Mouse (Mus musculus): ENCODE data around the gene Tbcb. TPM values are rescaled to one million over a fixed set of nuclear protein-coding genes. Genes with fewer than 3 reads are reported as not detected.
A peak's percentile ranks its signal among the peaks of the same experiment; 100 is the strongest.
"Not testable (repeated sequence)": the region's sequence is repeated elsewhere in the genome, so short reads cannot be mapped to it uniquely, and the experiment has no call there.

Tbcb gene
- polyA plus RNA-seq, 1 experiment, result 136 TPM

GRCm38 (mm10) chr7:30265935-30266334 is 33.9 kb upstream of the Tbcb start:
- H3K27ac ChIP-seq (ENCODE audit: insufficient read depth, low read length), result no peak overlapping the region
- no peak overlapping the region for H3K4me3 ChIP-seq (ENCODE audit: insufficient read depth, low read length)
- TF ChIP-seq POLR2A (IDR thresholded peaks at IDR 0.05; ENCODE audit: extremely low read depth, insufficient read depth, low read length), result no peak
- no peak for TF ChIP-seq CTCF (IDR thresholded peaks at IDR 0.05; ENCODE audit: extremely low read depth, insufficient read depth, low read length)
- no peaks in the 10 kb centered on the region for H3K4me1 ChIP-seq (ENCODE audit: control insufficient read depth, insufficient read depth, low read length)

DNA sequence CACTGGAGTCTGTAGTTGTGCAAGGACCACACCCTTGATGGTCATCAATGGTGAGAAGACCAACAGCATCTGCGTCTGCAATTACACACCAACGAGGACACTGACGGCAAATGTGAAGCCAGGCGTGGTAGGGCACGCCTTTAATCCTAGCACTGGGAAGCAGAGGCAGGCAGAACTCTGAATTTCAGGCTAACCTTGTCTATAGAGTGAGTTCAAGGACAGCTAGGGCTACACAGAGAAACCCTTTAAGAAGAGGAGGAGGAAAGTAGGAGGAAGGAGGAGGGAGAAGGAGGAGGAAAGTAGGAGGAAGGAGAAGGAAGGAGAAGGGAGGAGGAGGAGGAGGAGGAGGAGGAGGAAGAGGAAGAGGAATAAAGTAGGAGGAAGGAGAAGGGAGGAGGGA is 33.5 kb upstream of the Tbcb start:
- H3K27ac ChIP-seq (ENCODE audit: insufficient read depth, low read length), result no peak overlapping the region
- TF ChIP-seq CTCF (IDR thresholded peaks at IDR 0.05; ENCODE audit: extremely low read depth, insufficient read depth, low read length) (no peak), POLR2A (IDR thresholded peaks at IDR 0.05; ENCODE audit: extremely low read depth, insufficient read depth, low read length) (no peak)

DNA sequence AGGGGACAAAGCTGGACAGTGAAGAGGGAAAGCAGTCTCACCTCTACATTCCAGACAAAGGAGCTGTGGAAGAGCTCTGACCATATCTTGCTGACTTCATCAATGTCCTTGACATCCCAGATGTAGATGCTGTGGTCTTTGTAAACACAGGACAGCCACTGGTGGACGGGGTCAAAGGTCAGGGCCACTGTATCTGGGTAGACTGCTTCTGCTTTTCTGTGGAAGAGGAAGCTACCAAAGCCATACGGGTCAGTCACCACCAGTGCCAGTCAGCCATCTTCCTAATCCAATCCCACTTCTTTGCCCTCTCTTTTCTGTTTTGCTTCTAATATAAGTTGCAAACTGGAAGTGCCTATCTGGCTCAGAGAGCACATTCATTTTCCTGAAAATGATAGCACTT is 33.0 kb upstream of the Tbcb start:
- Histone ChIP-seq H3K27ac (ENCODE audit: insufficient read depth, low read length) (no peak overlapping the region), H3K4me1 (ENCODE audit: control insufficient read depth, insufficient read depth, low read length) (no peaks in the 10 kb centered on the region), H3K4me3 (ENCODE audit: insufficient read depth, low read length) (no peak overlapping the region)
- no peak for TF ChIP-seq CTCF (IDR thresholded peaks at IDR 0.05; ENCODE audit: extremely low read depth, insufficient read depth, low read length)
- TF ChIP-seq POLR2A (IDR thresholded peaks at IDR 0.05; ENCODE audit: extremely low read depth, insufficient read depth, low read length), result no peak

More for the DNA sequence above, 33.5 kb upstream of the Tbcb start:
- Histone ChIP-seq H3K4me3 (ENCODE audit: insufficient read depth, low read length) (no peak overlapping the region), H3K4me1 (ENCODE audit: control insufficient read depth, insufficient read depth, low read length) (no peaks in the 10 kb centered on the region)

DNA sequence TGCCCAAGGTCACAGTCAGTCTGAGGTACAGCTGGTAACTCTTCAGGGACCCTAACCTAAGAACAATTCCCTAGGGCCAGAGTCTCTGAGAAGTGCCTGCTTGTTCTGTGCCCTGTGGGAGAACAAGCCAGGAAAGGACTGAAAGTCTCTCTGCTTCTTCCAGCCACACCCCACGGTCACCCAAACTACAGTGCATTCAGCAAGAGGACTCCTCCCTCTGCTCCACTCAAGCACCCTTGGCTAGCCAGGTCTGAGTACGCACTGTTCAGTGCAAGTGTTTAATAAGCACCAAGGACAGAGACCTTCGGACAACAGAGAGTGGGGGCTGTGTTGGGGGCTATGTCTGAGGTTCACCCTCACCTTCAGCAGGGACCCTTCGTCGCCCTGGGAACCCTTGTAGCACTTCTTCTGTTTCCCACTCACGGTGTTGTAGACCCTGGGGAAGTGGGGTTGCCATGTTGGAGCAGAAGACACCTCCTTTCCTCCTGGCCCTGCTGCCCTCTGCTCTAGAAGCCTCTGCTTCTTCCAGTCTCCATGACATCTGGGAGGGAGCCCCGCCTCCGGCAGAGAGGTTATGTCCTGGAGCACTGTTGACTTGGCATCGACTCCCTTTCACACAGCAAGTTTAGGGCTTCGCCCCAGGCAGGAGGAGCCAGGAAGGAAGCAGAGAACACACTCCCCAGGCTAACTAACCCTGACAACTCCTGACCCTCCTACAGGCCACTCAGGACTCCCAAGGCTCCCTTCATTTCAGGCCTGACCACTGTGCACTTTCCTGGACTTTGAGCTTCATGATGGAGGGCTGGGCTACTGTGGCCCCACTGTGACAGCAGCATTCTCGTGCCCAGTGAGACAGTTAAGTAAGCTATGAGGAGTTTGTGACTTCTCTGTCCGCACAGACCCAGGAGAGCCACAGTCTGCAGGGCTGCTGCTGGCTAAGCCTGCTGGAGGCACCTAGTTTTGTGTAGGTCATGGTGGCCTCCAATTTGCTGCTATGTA is 20.2 kb upstream of the Tbcb start:
- H3K4me1 ChIP-seq (ENCODE audit: control insufficient read depth, insufficient read depth, low read length), result no peaks in the 10 kb centered on the region
- H3K27ac ChIP-seq (ENCODE audit: insufficient read depth, low read length), result no peak overlapping the region
- no peak overlapping the region for H3K4me3 ChIP-seq (ENCODE audit: insufficient read depth, low read length)
- TF ChIP-seq CTCF (IDR thresholded peaks at IDR 0.05; ENCODE audit: extremely low read depth, insufficient read depth, low read length) (no peak), POLR2A (IDR thresholded peaks at IDR 0.05; ENCODE audit: extremely low read depth, insufficient read depth, low read length) (no peak)

- not testable (repeated sequence) for H3K27ac ChIP-seq (ENCODE audit: insufficient read depth, low read length); H3K4me1 ChIP-seq (ENCODE audit: control insufficient read depth, insufficient read depth, low read length); H3K4me3 ChIP-seq (ENCODE audit: insufficient read depth, low read length)
Measured at GRCm38 (mm10) chr7:30237374-30237773, 5.3 kb upstream of the Tbcb start.

DNA sequence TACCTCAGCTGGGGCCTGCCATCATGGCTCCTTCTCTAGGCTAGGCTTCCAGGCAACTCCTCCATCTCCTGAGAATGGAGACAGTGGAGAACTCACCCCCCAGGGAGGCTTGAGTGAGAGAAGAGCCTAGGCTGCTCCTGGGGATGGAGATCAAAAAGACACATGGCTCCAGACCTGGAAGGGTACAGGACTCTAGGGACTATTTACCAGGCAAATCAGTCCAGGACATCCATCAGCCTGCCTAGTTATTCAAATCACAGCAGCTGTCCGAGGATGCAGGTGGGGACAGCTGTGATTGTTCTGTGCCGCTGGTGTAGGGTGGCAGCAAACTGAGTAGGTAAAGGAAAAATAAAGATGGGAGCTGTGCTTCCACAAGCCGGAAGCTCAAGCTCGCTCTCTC is 3.6 kb upstream of the Tbcb start, which contains the start of gene Ovol3:
TSS of gene Ovol3 (minus strand) at position 101 of the 400 bp plus-strand sequence.
- H3K27ac ChIP-seq (ENCODE audit: insufficient read depth, low read length), result no peak within 1 kb of the TSS
- peaks cover 1% of the 10 kb centered on the region; the same call in 1 of the 2 replicates for H3K4me1 ChIP-seq (ENCODE audit: control insufficient read depth, insufficient read depth, low read length)
- no peak for TF ChIP-seq CTCF (IDR thresholded peaks at IDR 0.05; ENCODE audit: extremely low read depth, insufficient read depth, low read length)
- TF ChIP-seq POLR2A (IDR thresholded peaks at IDR 0.05; ENCODE audit: extremely low read depth, insufficient read depth, low read length), result no peak
- no peak within 1 kb of the TSS for H3K4me3 ChIP-seq (ENCODE audit: insufficient read depth, low read length)

- TF ChIP-seq CTCF (IDR thresholded peaks at IDR 0.05; ENCODE audit: extremely low read depth, insufficient read depth, low read length) (no peak), POLR2A (IDR thresholded peaks at IDR 0.05; ENCODE audit: extremely low read depth, insufficient read depth, low read length) (no peak)
- H3K27ac ChIP-seq (ENCODE audit: insufficient read depth, low read length), result no peak overlapping the region
- no peak overlapping the region for H3K4me3 ChIP-seq (ENCODE audit: insufficient read depth, low read length)
- peaks cover 1% of the 10 kb centered on the region; the same call in 1 of the 2 replicates for H3K4me1 ChIP-seq (ENCODE audit: control insufficient read depth, insufficient read depth, low read length)
Measured at GRCm38 (mm10) chr7:30235091-30235490, 3.0 kb upstream of the Tbcb start.

DNA sequence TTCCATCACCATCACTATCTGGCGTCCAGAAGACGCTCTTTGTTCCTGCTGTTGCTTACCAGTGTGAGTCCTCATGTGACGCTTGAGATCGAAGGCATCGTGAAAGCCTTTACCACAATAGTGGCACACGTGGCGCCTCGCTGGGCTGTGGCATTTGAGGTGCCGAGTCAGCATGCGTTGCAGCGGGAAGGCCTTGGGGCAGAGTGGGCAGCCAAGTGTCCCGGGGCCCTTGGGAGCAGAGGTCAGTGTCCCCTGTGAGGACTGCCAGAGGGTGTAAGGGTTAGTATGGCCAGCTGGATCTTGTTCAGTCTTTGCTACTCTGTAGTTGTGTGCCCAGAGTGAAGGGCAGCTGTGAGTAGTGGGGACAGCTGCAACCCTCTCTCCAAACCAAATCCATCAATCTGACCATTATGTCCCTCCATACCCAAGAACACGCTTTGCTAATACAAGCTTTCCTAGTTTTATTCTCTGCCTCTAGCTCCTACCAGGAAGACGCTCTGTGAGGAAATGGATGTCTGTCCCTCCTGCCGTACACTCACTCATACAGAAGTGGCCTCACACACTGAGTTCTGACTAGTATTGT is 2.3 kb upstream of the Tbcb start:
- TF ChIP-seq POLR2A (IDR thresholded peaks at IDR 0.05; ENCODE audit: extremely low read depth, insufficient read depth, low read length) (no peak), CTCF (IDR thresholded peaks at IDR 0.05; ENCODE audit: extremely low read depth, insufficient read depth, low read length) (no peak)
- Histone ChIP-seq H3K4me1 (ENCODE audit: control insufficient read depth, insufficient read depth, low read length) (peaks cover 1% of the 10 kb centered on the region; the same call in 1 of the 2 replicates), H3K27ac (ENCODE audit: insufficient read depth, low read length) (no peak overlapping the region), H3K4me3 (ENCODE audit: insufficient read depth, low read length) (no peak overlapping the region)

GRCm38 (mm10) chr7:30233387-30233786 is 1.3 kb upstream of the Tbcb start:
- peaks cover 1% of the 10 kb centered on the region; the same call in 1 of the 2 replicates for H3K4me1 ChIP-seq (ENCODE audit: control insufficient read depth, insufficient read depth, low read length)
- H3K4me3 ChIP-seq (ENCODE audit: insufficient read depth, low read length), result peak overlapping the region; percentile 63; the same call in 1 of the 2 replicates
- no peak for TF ChIP-seq CTCF (IDR thresholded peaks at IDR 0.05; ENCODE audit: extremely low read depth, insufficient read depth, low read length)
- TF ChIP-seq POLR2A (IDR thresholded peaks at IDR 0.05; ENCODE audit: extremely low read depth, insufficient read depth, low read length), result no peak
- H3K27ac ChIP-seq (ENCODE audit: insufficient read depth, low read length), result no peak overlapping the region
